Mouse (Mus musculus) T-helper 17 cell (primary cell): ENCODE results near the gene Fbxw13.
"Not testable (repeated sequence)": the region's sequence is repeated elsewhere in the genome, so short reads cannot be mapped to it uniquely, and the experiment has no call there.

Experiments
- in situ Hi-C, 2 experiments: fragments of 300-600 bp; cut with MboI, MseI; formaldehyde crosslinking; loops; 1 replicate in 1 of 2; 2 replicates in 1 of 2; pipeline ENCODE4 v1.15.1; 2025; ENCODE audit warnings: high pct_unique_total_duplicates in 2 of 2

The Fbxw13 gene

GRCm38 (mm10) chr9:109195875-109196274 is at the start of gene Fbxw13:
Fbxw13 (minus strand) TSS chr9:109195975.
- in situ Hi-C loops = loop anchor here in 1 of 2 experiments (10.0 kb wide), 1 partner anchor 1069 kb away; no protein-coding TSS in a partner anchor

GRCm38 (mm10) chr9:109234654-109235053 is 38.9 kb upstream of the Fbxw13 start, which contains the start of gene Fbxw20:
Fbxw20 (minus strand) TSS chr9:109234754.
- in situ Hi-C loops = no loop called here

GRCm38 (mm10) chr9:109218449-109218848 is 22.7 kb upstream of the Fbxw13 start:
- in situ Hi-C loops = loop anchor here in 1 of 2 experiments (5.0 kb wide), 1 partner anchor 226 kb away; the partner anchor contains the start of gene Pfkfb4

- in situ Hi-C loops = not testable (repeated sequence)
Observed at GRCm38 (mm10) chr9:109201347-109201746, 5.6 kb upstream of the Fbxw13 start.

GRCm38 (mm10) chr9:109200349-109200748 is 4.6 kb upstream of the Fbxw13 start:
- in situ Hi-C loops = no loop called here

- in situ Hi-C loops = loop anchor here in 1 of 2 experiments (10.0 kb wide), 1 partner anchor 1065 kb away; no protein-coding TSS in a partner anchor
Observed at GRCm38 (mm10) chr9:109199353-109199752, 3.6 kb upstream of the Fbxw13 start.

GRCm38 (mm10) chr9:109177208-109177607 is 18.6 kb downstream of the Fbxw13 start:
- in situ Hi-C loops = no loop called here

GRCm38 (mm10) chr9:109176301-109176700 is 19.5 kb downstream of the Fbxw13 start:
- in situ Hi-C loops = no loop called here

- in situ Hi-C loops = no loop called here
Observed at GRCm38 (mm10) chr9:109167316-109167715, 28.5 kb downstream of the Fbxw13 start.

GRCm38 (mm10) chr9:109161941-109162340 is 33.8 kb downstream of the Fbxw13 start, which contains the start of gene Fbxw21:
Fbxw21 (minus strand) TSS chr9:109162041.
- in situ Hi-C loops = no loop called here

- in situ Hi-C loops = not testable (repeated sequence)
Observed at GRCm38 (mm10) chr9:109140414-109140813, 55.4 kb downstream of the Fbxw13 start.

- in situ Hi-C loops = no loop called here
Observed at GRCm38 (mm10) chr9:109130076-109130475, 65.7 kb downstream of the Fbxw13 start.
